In genomic region chr1:151156777-151157632, GRCm38 (mm10) we compare ENCODE assay signal across 29 mouse cellular contexts. TPM values are rescaled to one million over a fixed set of nuclear protein-coding genes. Genes with fewer than 3 reads are reported as not detected.
DNase-seq lines count a peak whose midpoint lies in the region; ATAC-seq and TF ChIP-seq lines count a peak whose summit lies in the region.
"Had no signal": no experiment of that assay in that cellular context is flagged by ENCODE, and none has a peak within 500 bp of the region (broad histone marks: within the 10 kb centered on the region; RNA-seq: fewer than 3 reads in every experiment).

No protein-coding gene starts in this region.

- H3K4me3 ChIP-seq in forebrain, embryonic 15.5 days = no peak overlapping the region
- H3K4me3 ChIP-seq in forebrain, embryonic 10.5 days = no peak overlapping the region
- no peak overlapping the region for H3K4me3 ChIP-seq in heart, embryonic 15.5 days
- no peak overlapping the region for H3K4me3 ChIP-seq in MEL (ENCODE audit: control insufficient read depth in 1 of 2, insufficient read depth in 1 of 2, low read depth in 2 of 2, low read length in 2 of 2)
- no peak overlapping the region for H3K4me3 ChIP-seq in cerebellum, adult 2 months (replicated peaks; ENCODE audit: insufficient read depth, low read depth, low read length)
- H3K4me3 ChIP-seq: embryonic facial prominence, embryonic 12.5 days; forebrain, embryonic 12.5 days; gastrocnemius, adult 2 months; hindbrain, embryonic 10.5 days; limb, embryonic 10.5 days; midbrain, embryonic 10.5 days; myocyte; neural tube, embryonic 13.5 days had no signal

- H3K27me3 ChIP-seq in forebrain, embryonic 15.5 days = no peaks in the 10 kb centered on the region
- H3K27me3 ChIP-seq in forebrain, embryonic 10.5 days (ENCODE audit: poor library complexity, severe bottlenecking) = peaks cover 6% of the 10 kb centered on the region; the same call in 1 of the 2 replicates
- H3K27me3 ChIP-seq in heart, embryonic 15.5 days = no peaks in the 10 kb centered on the region
- H3K27me3 ChIP-seq in MEL (ENCODE audit: control insufficient read depth in 1 of 2, insufficient read depth in 2 of 2, low read length in 2 of 2) = no peaks in the 10 kb centered on the region
- no peaks in the 10 kb centered on the region for H3K27me3 ChIP-seq in cerebellum, adult 2 months (ENCODE audit: control insufficient read depth, insufficient read depth, low read length)
- H3K27me3 ChIP-seq: embryonic facial prominence, embryonic 12.5 days; forebrain, embryonic 12.5 days; neural tube, embryonic 13.5 days had no signal

- no peak overlapping the region for H3K9ac ChIP-seq in forebrain, embryonic 15.5 days (replicated peaks)
- no peak overlapping the region for H3K9ac ChIP-seq in heart, embryonic 15.5 days
- H3K9ac ChIP-seq in MEL (ENCODE audit: control insufficient read depth, low read depth, low read length, poor library complexity, severe bottlenecking) = no peak overlapping the region
- H3K9ac ChIP-seq: embryonic facial prominence, embryonic 12.5 days; forebrain, embryonic 12.5 days; neural tube, embryonic 13.5 days had no signal

- DNase-seq in forebrain, embryonic 10.5 days (ENCODE audit: extremely low spot score, low spot score) = no peak
- DNase-seq in heart, adult 9 months (ENCODE audit: low spot score in 2 of 2) = no peak
- DNase-seq in MEL (ENCODE audit: low read depth, low spot score) = peak; percentile 47
- peak; percentile 27 for DNase-seq in heart, postnatal 4 days
- no peak for DNase-seq in cerebellum, adult 2 months
- DNase-seq in urinary bladder, adult 2 months (ENCODE audit: low spot score) = no peak
- DNase-seq: adrenal gland, postnatal 25 days; gastrocnemius, adult 2 months; lung, postnatal 4 days; right cerebral cortex, postnatal 25 days; spleen, adult 18-20 months had no signal

- H3K79me2 ChIP-seq in MEL (ENCODE audit: control insufficient read depth, insufficient read depth, low read length, poor library complexity) = no peaks in the 10 kb centered on the region

- H3K27ac ChIP-seq in forebrain, embryonic 15.5 days (replicated peaks) = 0 out of 2 replicates have a peak overlapping the region, but pooled peaks have one; percentile 35
- H3K27ac ChIP-seq in forebrain, embryonic 10.5 days = no peak overlapping the region
- H3K27ac ChIP-seq in heart, embryonic 15.5 days = peak overlapping the region; percentile 48; the same call in 1 of the 2 replicates
- no peak overlapping the region for H3K27ac ChIP-seq in MEL (ENCODE audit: control insufficient read depth, low read depth, low read length)
- H3K27ac ChIP-seq in cerebellum, adult 2 months (ENCODE audit: insufficient read depth, low read length) = no peak overlapping the region
- H3K27ac ChIP-seq: embryonic facial prominence, embryonic 12.5 days; gastrocnemius, adult 2 months; hindbrain, embryonic 10.5 days; hindbrain, postnatal 0 days; limb, embryonic 10.5 days; midbrain, embryonic 10.5 days; neural tube, embryonic 13.5 days had no signal

- peak; percentile 28 to 35; a peak in 2 of 4 replicates for TF ChIP-seq EP300 in MEL (IDR thresholded peaks at IDR 0.05; ENCODE audit: low read depth in 1 of 2, low read length in 2 of 2)

- TF ChIP-seq CTCF in MEL (IDR thresholded peaks at IDR 0.05 in 2 of 3, conservative IDR thresholded peaks at IDR 0.05 in 1 of 3; ENCODE audit: control insufficient read depth in 1 of 3, insufficient read depth in 1 of 3, low read depth in 2 of 3, low read length in 3 of 3, poor library complexity in 1 of 3, severe bottlenecking in 1 of 3) = no peak
- TF ChIP-seq CTCF in cerebellum, adult 2 months (IDR thresholded peaks at IDR 0.05; ENCODE audit: borderline replicate concordance, insufficient read depth, low read depth, low read length) = no peak

- H3K36me3 ChIP-seq in forebrain, embryonic 15.5 days = no peaks in the 10 kb centered on the region
- H3K36me3 ChIP-seq in forebrain, embryonic 10.5 days (replicated peaks) = no peaks in the 10 kb centered on the region
- H3K36me3 ChIP-seq in heart, embryonic 15.5 days = no peaks in the 10 kb centered on the region
- peaks cover 0 to 9% of the 10 kb centered on the region in 2 experiments; a peak in 2 of 4 replicates for H3K36me3 ChIP-seq in MEL (ENCODE audit: control insufficient read depth in 1 of 2, insufficient read depth in 2 of 2, low read length in 2 of 2)
- H3K36me3 ChIP-seq: embryonic facial prominence, embryonic 12.5 days; forebrain, embryonic 12.5 days; hindbrain, embryonic 10.5 days; limb, embryonic 10.5 days; midbrain, embryonic 10.5 days; neural tube, embryonic 13.5 days had no signal

- no peak for TF ChIP-seq RAD21 in MEL (IDR thresholded peaks at IDR 0.05; ENCODE audit: low read depth, low read length)

- H3K4me1 ChIP-seq in forebrain, embryonic 15.5 days = peaks cover 26% of the 10 kb centered on the region
- H3K4me1 ChIP-seq in forebrain, embryonic 10.5 days = peaks cover 25% of the 10 kb centered on the region
- H3K4me1 ChIP-seq in heart, embryonic 15.5 days (replicated peaks) = peaks cover 16% of the 10 kb centered on the region
- peaks cover 6 to 15% of the 10 kb centered on the region in 2 experiments for H3K4me1 ChIP-seq in MEL (ENCODE audit: control insufficient read depth in 1 of 2, insufficient read depth in 2 of 2, low read length in 2 of 2)
- no peaks in the 10 kb centered on the region for H3K4me1 ChIP-seq in cerebellum, adult 2 months (ENCODE audit: control insufficient read depth, insufficient read depth, low read length)
- H3K4me1 ChIP-seq: embryonic facial prominence, embryonic 12.5 days had no signal

- no peak for ATAC-seq in forebrain, embryonic 15.5 days (replicated peaks)
- 0 out of 2 replicates have a peak, but pooled peaks have one; percentile 39 for ATAC-seq in heart, embryonic 15.5 days (replicated peaks; ENCODE audit: insufficient number of reproducible peaks, insufficient read depth, low FRiP score, low read depth)
- ATAC-seq: intestine, postnatal 0 days had no signal

- no peak for TF ChIP-seq POLR2A in MEL (IDR thresholded peaks at IDR 0.05; ENCODE audit: control insufficient read depth in 1 of 2, insufficient read depth in 1 of 2, low read depth in 1 of 2, low read length in 2 of 2, poor library complexity in 1 of 2)
- TF ChIP-seq POLR2A in cerebellum, adult 2 months (IDR thresholded peaks at IDR 0.05; ENCODE audit: borderline replicate concordance, insufficient read depth, low read length) = no peak

- no peak overlapping the region for H3K4me2 ChIP-seq in forebrain, embryonic 15.5 days (replicated peaks)
- no peak overlapping the region for H3K4me2 ChIP-seq in heart, embryonic 15.5 days
- H3K4me2 ChIP-seq: embryonic facial prominence, embryonic 12.5 days; forebrain, embryonic 12.5 days had no signal

- 65% methylated on average over 7 of the region's 7 CpGs for WGBS in forebrain, embryonic 15.5 days
- 84% methylated on average over 7 of the region's 7 CpGs for WGBS in forebrain, embryonic 10.5 days
- 30% methylated on average over 7 of the region's 7 CpGs for whole genome bisulfite sequencing in heart, embryonic 15.5 days
- 79% methylated on average over 7 of the region's 7 CpGs for WGBS in cerebellum, adult 2 months

- H3K9me3 ChIP-seq in forebrain, embryonic 15.5 days = no peaks in the 10 kb centered on the region
- peaks cover 5% of the 10 kb centered on the region; the same call in 1 of the 2 replicates for H3K9me3 ChIP-seq in forebrain, embryonic 10.5 days
- no peaks in the 10 kb centered on the region for H3K9me3 ChIP-seq in heart, embryonic 15.5 days (replicated peaks)
- H3K9me3 ChIP-seq in MEL (replicated peaks; ENCODE audit: insufficient read depth, low read length) = no peaks in the 10 kb centered on the region
- H3K9me3 ChIP-seq: embryonic facial prominence, embryonic 12.5 days; forebrain, embryonic 12.5 days; hindbrain, embryonic 10.5 days; limb, embryonic 10.5 days; midbrain, embryonic 10.5 days; neural tube, embryonic 13.5 days had no signal

RNA-seq across cellular contexts. Expression of gene Gm47985, which starts 25.3 kb away (rescaled TPM):
- polyA plus RNA-seq in forebrain, embryonic 15.5 days (2015; fragmentation: Nextera tagmentation; extraction: Ambion mirVana) = not detected in 2 replicates
- 0.27 and 0.41 TPM in 2 replicates for polyA plus RNA-seq in forebrain, embryonic 10.5 days (2016; fragmentation: Nextera tagmentation; extraction: Ambion mirVana)
- 0.09 TPM in 1 of 2 replicates, not detected in the other for polyA plus RNA-seq in heart, embryonic 15.5 days (2015; fragmentation: Nextera tagmentation; extraction: Ambion mirVana)
- 0.19 and 0.26 TPM in 2 replicates for total RNA-seq in MEL (2012; rRNA removed)
- polyA plus RNA-seq in MEL (2012; ENCODE audit: insufficient read depth in 1 of 2, insufficient read length in 2 of 2, low read depth in 1 of 2, low replicate concordance in 2 of 2, missing spikeins in 1 of 2) = under 1 TPM in 1 of 2 experiments, not detected in 1; 0.25 TPM
- under 1 TPM in 1 of 2 experiments, not detected in 1; 0.29 TPM for total RNA-seq in heart, postnatal 4 days (2021)
- not detected in 2 replicates for polyA plus RNA-seq in cerebellum, adult 2 months (2012; rRNA removed)
- not detected in 2 replicates for polyA plus RNA-seq in urinary bladder, adult 2 months (2012; rRNA removed)
- total RNA-seq: adrenal gland, postnatal 25 days; gastrocnemius, adult 2 months; hindbrain, postnatal 0 days; layer of hippocampus, postnatal 10 days; left cerebral cortex, adult 8-10 months; liver, adult 2 months had no signal
- polyA plus RNA-seq: hindbrain, postnatal 0 days; liver, adult 2 months; midbrain, embryonic 16.5 days had no signal

RNA-seq across cellular contexts. Expression of gene Gm8947, which starts 35.2 kb away (rescaled TPM):
- not detected in 2 replicates for polyA plus RNA-seq in forebrain, embryonic 15.5 days (2015; fragmentation: Nextera tagmentation; extraction: Ambion mirVana)
- polyA plus RNA-seq in forebrain, embryonic 10.5 days (2016; fragmentation: Nextera tagmentation; extraction: Ambion mirVana) = 0.14 and 0.42 TPM in 2 replicates
- not detected in 2 replicates for polyA plus RNA-seq in heart, embryonic 15.5 days (2015; fragmentation: Nextera tagmentation; extraction: Ambion mirVana)
- total RNA-seq in MEL (2012; rRNA removed) = 0.08 TPM in 1 of 2 replicates, not detected in the other
- not detected for polyA plus RNA-seq in MEL (2012; ENCODE audit: insufficient read depth in 1 of 2, insufficient read length in 2 of 2, low read depth in 1 of 2, low replicate concordance in 2 of 2, missing spikeins in 1 of 2)
- under 1 TPM in 1 of 2 experiments, not detected in 1; 0.17 TPM for total RNA-seq in heart, postnatal 4 days (2021)
- polyA plus RNA-seq in cerebellum, adult 2 months (2012; rRNA removed) = not detected in 2 replicates
- not detected in 2 replicates for polyA plus RNA-seq in urinary bladder, adult 2 months (2012; rRNA removed)
- total RNA-seq: adrenal gland, postnatal 25 days; gastrocnemius, postnatal 4 days; hindbrain, postnatal 0 days; layer of hippocampus, postnatal 10 days; left cerebral cortex, adult 8-10 months; liver, adult 2 months had no signal
- polyA plus RNA-seq: forebrain, embryonic 12.5 days; hindbrain, postnatal 0 days; intestine, postnatal 0 days; limb, embryonic 10.5 days; liver, adult 2 months; lung, embryonic 16.5 days; midbrain, embryonic 16.5 days; neural tube, embryonic 13.5 days had no signal

RNA-seq across cellular contexts. Expression of gene Gm47995, which starts 41.2 kb away (rescaled TPM):
- not detected in 2 replicates for polyA plus RNA-seq in forebrain, embryonic 15.5 days (2015; fragmentation: Nextera tagmentation; extraction: Ambion mirVana)
- not detected in 2 replicates for polyA plus RNA-seq in forebrain, embryonic 10.5 days (2016; fragmentation: Nextera tagmentation; extraction: Ambion mirVana)
- not detected in 2 replicates for polyA plus RNA-seq in heart, embryonic 15.5 days (2015; fragmentation: Nextera tagmentation; extraction: Ambion mirVana)
- total RNA-seq in MEL (2012; rRNA removed) = not detected in 2 replicates
- polyA plus RNA-seq in MEL (2012; ENCODE audit: insufficient read depth in 1 of 2, insufficient read length in 2 of 2, low read depth in 1 of 2, low replicate concordance in 2 of 2, missing spikeins in 1 of 2) = under 1 TPM in 1 of 2 experiments, not detected in 1; 0.18 TPM
- total RNA-seq in heart, postnatal 4 days (2021) = not detected
- not detected in 2 replicates for polyA plus RNA-seq in cerebellum, adult 2 months (2012; rRNA removed)
- not detected in 2 replicates for polyA plus RNA-seq in urinary bladder, adult 2 months (2012; rRNA removed)
- total RNA-seq: adrenal gland, postnatal 25 days; gastrocnemius, adult 2 months; gastrocnemius, postnatal 4 days; hindbrain, postnatal 0 days; layer of hippocampus, postnatal 10 days; left cerebral cortex, adult 8-10 months; liver, adult 2 months had no signal
- polyA plus RNA-seq: embryonic facial prominence, embryonic 12.5 days; forebrain, embryonic 12.5 days; hindbrain, postnatal 0 days; intestine, postnatal 0 days; limb, embryonic 10.5 days; liver, adult 2 months; lung, embryonic 16.5 days; midbrain, embryonic 10.5 days; midbrain, embryonic 16.5 days; neural tube, embryonic 13.5 days had no signal

RNA-seq across cellular contexts. Expression of gene 3110040M04Rik, which starts 46.9 kb away (rescaled TPM):
- not detected in 2 replicates for polyA plus RNA-seq in forebrain, embryonic 15.5 days (2015; fragmentation: Nextera tagmentation; extraction: Ambion mirVana)
- not detected in 2 replicates for polyA plus RNA-seq in forebrain, embryonic 10.5 days (2016; fragmentation: Nextera tagmentation; extraction: Ambion mirVana)
- not detected in 2 replicates for polyA plus RNA-seq in heart, embryonic 15.5 days (2015; fragmentation: Nextera tagmentation; extraction: Ambion mirVana)
- total RNA-seq in MEL (2012; rRNA removed) = 0.19 TPM in 1 of 2 replicates, not detected in the other
- polyA plus RNA-seq in MEL (2012; ENCODE audit: insufficient read depth in 1 of 2, insufficient read length in 2 of 2, low read depth in 1 of 2, low replicate concordance in 2 of 2, missing spikeins in 1 of 2) = under 1 TPM in 1 of 2 experiments, not detected in 1; 0.25 TPM
- not detected for total RNA-seq in heart, postnatal 4 days (2021)
- polyA plus RNA-seq in cerebellum, adult 2 months (2012; rRNA removed) = not detected in 2 replicates
- polyA plus RNA-seq in urinary bladder, adult 2 months (2012; rRNA removed) = not detected in 2 replicates
- total RNA-seq: adrenal gland, postnatal 25 days; gastrocnemius, postnatal 4 days; hindbrain, postnatal 0 days; layer of hippocampus, postnatal 10 days; left cerebral cortex, adult 8-10 months; liver, adult 2 months had no signal
- polyA plus RNA-seq: embryonic facial prominence, embryonic 12.5 days; forebrain, embryonic 12.5 days; hindbrain, embryonic 10.5 days; hindbrain, postnatal 0 days; intestine, postnatal 0 days; limb, embryonic 10.5 days; liver, adult 2 months; lung, embryonic 16.5 days; midbrain, embryonic 10.5 days; midbrain, embryonic 16.5 days; neural tube, embryonic 13.5 days; testis, adult 2 months had no signal

RNA-seq across cellular contexts. Expression of gene Gm47996, which starts 52.9 kb away (rescaled TPM):
- polyA plus RNA-seq in forebrain, embryonic 15.5 days (2015; fragmentation: Nextera tagmentation; extraction: Ambion mirVana) = not detected in 2 replicates
- not detected in 2 replicates for polyA plus RNA-seq in forebrain, embryonic 10.5 days (2016; fragmentation: Nextera tagmentation; extraction: Ambion mirVana)
- polyA plus RNA-seq in heart, embryonic 15.5 days (2015; fragmentation: Nextera tagmentation; extraction: Ambion mirVana) = not detected in 2 replicates
- not detected in 2 replicates for total RNA-seq in MEL (2012; rRNA removed)
- polyA plus RNA-seq in MEL (2012; ENCODE audit: insufficient read depth in 1 of 2, insufficient read length in 2 of 2, low read depth in 1 of 2, low replicate concordance in 2 of 2, missing spikeins in 1 of 2) = not detected
- not detected for total RNA-seq in heart, postnatal 4 days (2021)
- polyA plus RNA-seq in cerebellum, adult 2 months (2012; rRNA removed) = not detected in 2 replicates
- polyA plus RNA-seq in urinary bladder, adult 2 months (2012; rRNA removed) = not detected in 2 replicates
- total RNA-seq: adrenal gland, postnatal 25 days; gastrocnemius, postnatal 4 days; hindbrain, postnatal 0 days; layer of hippocampus, postnatal 10 days; left cerebral cortex, adult 8-10 months; liver, adult 2 months had no signal
- polyA plus RNA-seq: embryonic facial prominence, embryonic 12.5 days; forebrain, embryonic 12.5 days; hindbrain, postnatal 0 days; intestine, postnatal 0 days; liver, adult 2 months; lung, embryonic 16.5 days; midbrain, embryonic 16.5 days; neural tube, embryonic 13.5 days had no signal

Comparison
In these comparisons a context has a peak if more than half of its experiments do, and no peak if none do; other contexts are left out.
1. H3K27ac ChIP-seq: peak in forebrain, embryonic 15.5 days (single experiment) and heart, embryonic 15.5 days (single experiment); none in forebrain, embryonic 10.5 days (single experiment), MEL (single experiment) and cerebellum, adult 2 months (single experiment).
2. DNase-seq: peak in MEL (single experiment) and heart, postnatal 4 days (single experiment); none in forebrain, embryonic 10.5 days (single experiment), heart, adult 9 months (0 of 2), cerebellum, adult 2 months (0 of 2) and urinary bladder, adult 2 months (single experiment).